Mouse (Mus musculus) cerebellum, adult (tissue): ENCODE results near the gene Psmb6.

Source experiments
- ATAC-seq: cut with Nextera tagmentation; 2 replicates; pipeline ENCODE4 v1.9.2; 2017; ENCODE audit warnings: mild to moderate bottlenecking, moderate library complexity, mixed read lengths; ENCODE audit not compliant: insufficient number of reproducible peaks, low FRiP score, low TSS enrichment

The Psmb6 gene

GRCm38 (mm10) chr11:70525184-70525678 lies at the start of gene Psmb6:
TSS of gene Psmb6 (plus strand) at chr11:70525367.
- peak; percentile 97 for ATAC-seq

GRCm38 (mm10) chr11:70485498-70485897 lies 39.7 kb upstream of the Psmb6 start:
- ATAC-seq, result no peak

- no peak for ATAC-seq
Measured at GRCm38 (mm10) chr11:70487816-70488215, 37.4 kb upstream of the Psmb6 start.

- no peak for ATAC-seq
Measured at GRCm38 (mm10) chr11:70489138-70489537, 36.0 kb upstream of the Psmb6 start.

GRCm38 (mm10) chr11:70489684-70490083 lies 35.5 kb upstream of the Psmb6 start:
- no peak for ATAC-seq

- no peak for ATAC-seq
Measured at GRCm38 (mm10) chr11:70499566-70500475, 25.3 kb upstream of the Psmb6 start.

- ATAC-seq, result no peak
Measured at GRCm38 (mm10) chr11:70500476-70500812, 24.7 kb upstream of the Psmb6 start.

- no peak for ATAC-seq
Measured at GRCm38 (mm10) chr11:70502018-70502417, 23.1 kb upstream of the Psmb6 start.

GRCm38 (mm10) chr11:70504970-70505369 lies 20.2 kb upstream of the Psmb6 start, which contains the start of gene Tm4sf5:
TSS of gene Tm4sf5 (plus strand) at chr11:70505244.
- ATAC-seq, result no peak

- no peak for ATAC-seq
Measured at GRCm38 (mm10) chr11:70506385-70506784, 18.8 kb upstream of the Psmb6 start.

GRCm38 (mm10) chr11:70506962-70507515 lies 18.1 kb upstream of the Psmb6 start:
- no peak for ATAC-seq

GRCm38 (mm10) chr11:70509753-70510564 lies 15.2 kb upstream of the Psmb6 start:
- peak; percentile 61; the same call in 1 of the 2 replicates for ATAC-seq

- ATAC-seq, result no peak
Measured at GRCm38 (mm10) chr11:70511242-70511641, 13.9 kb upstream of the Psmb6 start.

GRCm38 (mm10) chr11:70511825-70512224 lies 13.3 kb upstream of the Psmb6 start:
- ATAC-seq, result no peak

GRCm38 (mm10) chr11:70512709-70513342 lies 12.3 kb upstream of the Psmb6 start:
- ATAC-seq, result no peak

GRCm38 (mm10) chr11:70513520-70513919 lies 11.6 kb upstream of the Psmb6 start:
- no peak for ATAC-seq

- ATAC-seq, result no peak
Measured at GRCm38 (mm10) chr11:70514288-70514687, 10.9 kb upstream of the Psmb6 start, which contains the start of gene Vmo1. TSS of gene Vmo1 (minus strand) at chr11:70514616.

GRCm38 (mm10) chr11:70516352-70516751 lies 8.8 kb upstream of the Psmb6 start:
- no peak for ATAC-seq

- no peak for ATAC-seq
Measured at GRCm38 (mm10) chr11:70518436-70518835, 6.7 kb upstream of the Psmb6 start.

- no peak for ATAC-seq
Measured at GRCm38 (mm10) chr11:70518923-70519322, 6.2 kb upstream of the Psmb6 start, which contains the start of gene Gltpd2. TSS of gene Gltpd2 (plus strand) at chr11:70519196.
